Mouse (Mus musculus) erythroblast, embryonic 14.5 days (primary cell): ENCODE measurements around the gene Islr. TPM values are rescaled to one million over a fixed set of nuclear protein-coding genes. Genes with fewer than 3 reads are reported as not detected.
"Not testable (repeated sequence)": the region's sequence is repeated elsewhere in the genome, so short reads cannot be mapped to it uniquely, and the experiment has no call there.

ENCODE experiments used
- H3K27me3 ChIP-seq: 2 replicates; pipeline ENCODE4 v1.6.1; 2012; ENCODE audit warnings: inconsistent platforms; ENCODE audit not compliant: control insufficient read depth
- H3K36me3 ChIP-seq: 2 replicates; pipeline ENCODE4 v1.6.1; 2012; ENCODE audit warnings: mild to moderate bottlenecking, inconsistent platforms; ENCODE audit not compliant: control insufficient read depth
- H3K4me1 ChIP-seq: 2 replicates; pipeline ENCODE4 v1.6.1; 2012; ENCODE audit warnings: inconsistent platforms; ENCODE audit not compliant: control insufficient read depth
- H3K4me3 ChIP-seq: replicated peaks from 2 replicates; pipeline ENCODE3; 2012; ENCODE audit warnings: moderate library complexity, mild to moderate bottlenecking, inconsistent platforms
- H3K9me3 ChIP-seq: 2 replicates; pipeline ENCODE4 v1.6.1; 2012; ENCODE audit warnings: low read length, inconsistent platforms, mixed read lengths; ENCODE audit not compliant: control insufficient read depth
- GATA1 ChIP-seq: IDR thresholded peaks from 2 replicates; pipeline ENCODE4 v1.6.1; 2012; ENCODE audit warnings: low read length, inconsistent platforms, mixed read lengths
- TAL1 ChIP-seq: IDR thresholded peaks from 3 replicates; pipeline ENCODE4 v1.6.1; 2012; ENCODE audit warnings: low read length, inconsistent platforms, mixed read lengths
- polyA plus RNA-seq: library from polyadenylated mRNA; stranded (reverse); fragments of >175 nt; gene quantifications from 2 replicates; pipeline ENCODE4 v1.2.3, GENCODE M21; 2012

The Islr gene
- polyA plus RNA-seq = not detected in 2 replicates

DNA sequence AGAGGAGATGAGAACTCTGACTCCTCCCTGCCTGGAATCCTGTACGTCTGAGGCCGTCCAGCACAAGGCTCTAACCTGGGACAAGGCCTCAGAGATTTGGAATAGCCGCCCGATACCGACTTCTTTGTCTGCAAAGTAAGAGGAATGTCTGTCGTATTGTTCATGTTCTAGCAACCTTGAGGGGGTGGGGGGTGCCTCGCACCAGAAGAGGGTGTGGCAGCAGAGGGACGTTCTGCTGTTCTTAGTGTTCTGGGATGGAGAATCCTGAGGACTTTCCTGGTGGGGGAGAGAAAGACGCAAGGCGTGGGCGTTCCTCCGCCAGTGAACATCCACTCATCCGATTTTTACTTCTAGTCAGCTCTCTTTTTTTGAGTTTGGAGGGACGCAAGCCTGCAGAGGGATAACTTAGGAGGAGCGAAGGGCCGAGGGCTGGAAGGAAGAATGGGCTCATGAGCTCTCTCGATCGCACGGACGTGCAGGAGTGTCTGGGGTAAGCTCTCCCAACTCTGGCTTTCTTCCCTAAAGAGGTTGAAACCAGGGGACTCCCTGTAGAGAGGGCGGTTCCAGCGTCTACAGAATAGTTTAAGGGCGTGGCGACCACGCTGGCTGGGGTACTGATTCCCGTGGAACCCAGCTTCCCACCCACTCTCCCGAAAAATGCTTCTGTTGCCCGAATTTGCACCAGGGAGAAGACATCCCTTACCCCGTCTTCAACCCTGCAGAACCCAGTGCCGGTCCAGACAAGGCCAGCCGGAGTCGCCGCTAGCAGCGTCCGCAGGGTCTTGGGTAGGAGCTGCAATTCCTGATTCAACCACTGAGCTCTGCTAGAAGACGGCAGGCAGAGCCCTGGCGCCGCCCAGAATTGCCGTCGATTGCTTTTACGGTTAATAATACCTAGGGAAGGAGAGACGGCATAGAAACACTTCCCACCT lies at the start of gene Islr, which contains the start of gene Islr2:
Gene Islr, minus strand, starts transcription at position 791 of the 932 bp plus-strand sequence.
Gene Islr2, minus strand, starts transcription at position 804 of the 932 bp plus-strand sequence.
- TF ChIP-seq GATA1 = no peak
- no peak for TF ChIP-seq TAL1
- Histone ChIP-seq H3K4me3 (peak within 1 kb of the TSS; percentile 62), H3K36me3 (no peaks in the 10 kb centered on the region), H3K9me3 (no peaks in the 10 kb centered on the region; the same call in 1 of the 2 replicates), H3K4me1 (peaks cover 11% of the 10 kb centered on the region), H3K27me3 (peaks cover 97% of the 10 kb centered on the region)

DNA sequence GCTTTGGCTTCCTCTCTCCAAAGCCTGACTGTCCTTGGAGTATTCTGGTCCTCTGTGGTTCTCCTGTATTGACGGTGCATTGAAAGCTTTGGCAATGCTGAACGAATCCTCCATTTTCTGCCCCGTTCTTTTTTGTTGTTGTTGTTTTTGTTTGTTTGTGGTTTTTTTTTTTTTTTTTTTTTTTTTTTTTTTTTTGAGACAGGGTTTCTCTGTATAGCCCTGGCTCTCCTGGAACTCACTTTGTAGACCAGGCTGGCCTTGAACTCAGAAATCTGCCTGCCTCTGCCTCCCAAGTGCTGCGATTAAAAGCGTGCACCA lies 49.7 kb upstream of the Islr start:
- peaks cover 57% of the 10 kb centered on the region for H3K4me1 ChIP-seq
- not testable (repeated sequence) for H3K36me3 ChIP-seq, H3K9me3 ChIP-seq, H3K27me3 ChIP-seq
- peak overlapping the region; percentile 71 for H3K4me3 ChIP-seq

DNA sequence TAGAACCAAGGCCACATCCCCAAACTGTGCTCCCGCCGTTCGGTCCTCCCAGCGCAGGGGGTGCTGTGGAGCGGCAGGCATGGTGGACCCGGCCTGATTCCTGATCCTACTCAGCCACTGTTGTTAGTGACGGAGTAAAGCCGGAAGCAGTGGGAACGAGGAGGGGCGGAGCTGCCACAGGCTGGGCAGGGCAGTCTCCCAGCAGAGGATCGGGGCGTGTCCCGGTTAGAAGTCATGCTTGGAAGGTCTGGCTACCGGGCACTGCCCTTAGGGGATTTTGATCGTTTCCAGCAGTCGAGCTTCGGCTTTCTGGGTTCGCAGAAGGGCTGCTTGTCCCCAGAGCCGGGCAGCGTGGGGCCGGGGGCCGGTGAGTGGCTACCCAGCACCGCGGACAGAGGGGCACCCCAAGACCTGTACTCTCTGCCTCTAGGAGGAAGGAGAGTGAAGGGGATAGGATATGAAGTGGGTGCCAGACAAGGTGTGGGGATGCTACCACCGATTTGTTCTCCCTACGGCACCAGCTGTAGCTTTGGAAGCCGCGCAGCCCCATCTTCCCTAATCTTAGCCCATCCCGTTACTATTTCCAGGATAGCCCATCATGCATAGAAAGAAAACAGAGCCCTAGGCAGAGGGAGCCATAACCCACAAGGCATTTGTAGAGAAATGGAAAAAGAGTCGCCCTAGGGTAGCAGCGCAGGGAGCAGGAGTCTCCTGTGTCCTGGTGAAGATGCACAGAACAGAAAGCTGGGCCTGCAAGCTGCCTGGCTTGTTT lies 49.1 kb upstream of the Islr start, which contains the start of gene Stoml1:
Gene Stoml1, plus strand, starts transcription at position 132 of the 772 bp plus-strand sequence.
- Histone ChIP-seq H3K27me3 (no peaks in the 10 kb centered on the region), H3K4me3 (peak within 1 kb of the TSS; percentile 71), H3K36me3 (peaks cover 10% of the 10 kb centered on the region), H3K4me1 (peaks cover 62% of the 10 kb centered on the region), H3K9me3 (no peaks in the 10 kb centered on the region)
- no peak for TF ChIP-seq TAL1
- TF ChIP-seq GATA1 = no peak

DNA sequence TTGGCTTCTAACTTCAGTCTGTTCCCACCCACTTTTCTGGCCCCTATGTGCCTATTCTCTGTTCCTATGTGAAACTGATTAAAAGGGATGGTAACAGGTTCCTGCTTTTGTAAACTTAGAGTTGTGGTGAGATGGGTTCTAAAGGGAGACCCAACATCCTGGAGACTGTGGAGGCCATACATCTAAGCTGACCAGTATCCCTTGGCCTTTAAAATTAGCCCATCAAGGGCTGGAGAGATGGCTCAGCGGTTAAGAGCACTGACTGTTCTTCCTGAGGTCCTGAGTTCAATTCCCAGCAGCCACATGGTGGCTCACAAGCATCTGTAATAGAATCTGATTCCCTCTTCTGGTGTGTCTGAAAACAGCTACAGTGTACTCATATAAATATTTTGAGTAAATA lies 46.6 kb upstream of the Islr start:
- H3K36me3 ChIP-seq = peaks cover 26% of the 10 kb centered on the region

DNA sequence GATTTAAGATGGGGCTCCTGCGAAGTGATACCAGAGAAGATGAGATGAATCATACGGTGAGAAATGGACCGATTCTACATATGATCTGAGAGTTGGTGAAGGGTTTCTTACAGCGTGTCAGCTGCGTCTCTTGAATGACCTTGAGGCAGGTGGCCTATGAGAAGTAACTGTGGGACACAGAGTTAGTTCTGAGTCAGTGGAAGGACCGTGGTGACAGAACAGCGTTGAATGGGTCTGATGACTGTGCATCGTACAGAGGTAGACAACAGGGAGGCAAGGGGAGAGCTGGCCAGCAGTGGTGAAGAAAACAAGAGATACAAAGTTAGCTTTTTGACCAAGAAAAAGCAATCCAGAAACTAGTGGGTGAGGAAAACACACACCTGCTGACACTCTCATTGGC lies 46.2 kb upstream of the Islr start:
- Histone ChIP-seq H3K4me1 (peaks cover 80% of the 10 kb centered on the region), H3K36me3 (peaks cover 27% of the 10 kb centered on the region), H3K9me3 (no peaks in the 10 kb centered on the region), H3K27me3 (no peaks in the 10 kb centered on the region), H3K4me3 (peak overlapping the region; percentile 90)
- TF ChIP-seq GATA1 = no peak
- TF ChIP-seq TAL1 = no peak

More for the DNA sequence above, 46.6 kb upstream of the Islr start:
- H3K4me1 ChIP-seq = peaks cover 80% of the 10 kb centered on the region
- not testable (repeated sequence) for H3K4me3 ChIP-seq, H3K9me3 ChIP-seq, H3K27me3 ChIP-seq

DNA sequence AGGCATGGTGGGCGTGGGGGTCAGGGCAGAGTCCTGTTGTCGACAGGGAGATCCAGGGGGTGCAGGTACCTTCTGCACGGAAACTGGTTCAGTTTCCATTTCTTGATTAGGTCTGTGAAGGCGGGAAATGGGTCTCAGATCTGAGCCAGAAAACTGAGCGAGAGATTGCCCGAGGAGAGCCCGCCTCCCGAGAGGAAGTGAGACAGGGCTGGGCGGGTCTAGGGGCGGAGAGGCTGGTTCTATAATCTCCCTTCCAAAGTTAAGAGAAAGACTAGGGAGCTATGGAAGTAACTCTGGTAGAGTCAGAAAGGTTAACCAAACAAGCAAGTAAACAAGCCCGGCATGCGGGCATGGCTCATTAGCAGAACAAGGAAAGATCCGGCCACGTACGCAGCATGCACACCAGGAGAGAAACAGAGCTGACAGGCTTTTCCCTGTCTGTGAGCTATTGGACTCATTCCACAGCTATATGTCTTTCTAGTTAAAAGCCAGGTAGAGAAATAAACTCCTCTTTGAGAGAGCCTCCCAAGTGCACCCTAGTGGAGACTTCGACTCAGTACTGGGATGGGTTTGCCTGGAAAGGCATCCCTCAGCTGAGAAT lies 45.6 kb upstream of the Islr start, which contains the start of gene Pml:
Gene Pml, minus strand, starts transcription at position 195 of the 601 bp plus-strand sequence.
- Histone ChIP-seq H3K9me3 (no peaks in the 10 kb centered on the region), H3K36me3 (peaks cover 32% of the 10 kb centered on the region), H3K4me3 (peak within 1 kb of the TSS; percentile 90), H3K4me1 (peaks cover 82% of the 10 kb centered on the region), H3K27me3 (no peaks in the 10 kb centered on the region)
- TF ChIP-seq TAL1 (no peak), GATA1 (no peak)

DNA sequence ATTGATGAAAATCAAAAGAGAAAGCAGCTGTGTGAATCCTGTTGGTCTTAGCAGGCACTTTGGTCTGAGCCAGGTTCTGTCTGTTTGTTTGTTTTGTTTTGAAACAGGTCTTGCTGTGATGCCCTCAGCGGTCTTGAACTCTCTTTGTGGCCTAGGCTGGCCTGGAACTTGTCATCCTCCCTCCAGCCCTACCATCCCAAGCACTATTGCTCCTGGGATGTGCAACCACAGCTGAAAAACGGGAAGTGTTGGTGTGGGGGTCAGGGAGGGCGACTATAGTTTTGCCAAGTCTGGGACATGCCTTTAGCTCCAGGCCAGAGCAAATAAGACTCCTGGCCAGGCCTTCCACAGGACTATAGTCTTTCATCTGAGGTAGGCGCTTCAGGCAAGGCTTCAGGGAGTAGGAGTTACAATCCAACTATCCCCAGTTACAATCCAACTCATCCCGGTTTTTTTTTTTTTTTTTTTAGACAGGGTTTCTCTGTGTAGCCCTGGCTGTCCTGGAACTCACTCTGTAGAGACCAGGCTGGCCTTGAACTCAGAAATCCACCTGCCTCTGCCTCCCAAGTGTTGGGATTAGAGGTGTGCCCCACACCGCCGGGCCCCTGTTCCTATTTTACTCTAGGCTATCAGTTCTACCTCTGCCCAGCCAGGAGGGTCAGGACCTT lies 44.8 kb upstream of the Islr start:
- H3K9me3 ChIP-seq = no peaks in the 10 kb centered on the region
- H3K4me3 ChIP-seq = peak overlapping the region; percentile 90
- H3K27me3 ChIP-seq = no peaks in the 10 kb centered on the region
- peaks cover 83% of the 10 kb centered on the region for H3K4me1 ChIP-seq
- H3K36me3 ChIP-seq = peaks cover 40% of the 10 kb centered on the region
- TF ChIP-seq TAL1 (no peak), GATA1 (no peak)

DNA sequence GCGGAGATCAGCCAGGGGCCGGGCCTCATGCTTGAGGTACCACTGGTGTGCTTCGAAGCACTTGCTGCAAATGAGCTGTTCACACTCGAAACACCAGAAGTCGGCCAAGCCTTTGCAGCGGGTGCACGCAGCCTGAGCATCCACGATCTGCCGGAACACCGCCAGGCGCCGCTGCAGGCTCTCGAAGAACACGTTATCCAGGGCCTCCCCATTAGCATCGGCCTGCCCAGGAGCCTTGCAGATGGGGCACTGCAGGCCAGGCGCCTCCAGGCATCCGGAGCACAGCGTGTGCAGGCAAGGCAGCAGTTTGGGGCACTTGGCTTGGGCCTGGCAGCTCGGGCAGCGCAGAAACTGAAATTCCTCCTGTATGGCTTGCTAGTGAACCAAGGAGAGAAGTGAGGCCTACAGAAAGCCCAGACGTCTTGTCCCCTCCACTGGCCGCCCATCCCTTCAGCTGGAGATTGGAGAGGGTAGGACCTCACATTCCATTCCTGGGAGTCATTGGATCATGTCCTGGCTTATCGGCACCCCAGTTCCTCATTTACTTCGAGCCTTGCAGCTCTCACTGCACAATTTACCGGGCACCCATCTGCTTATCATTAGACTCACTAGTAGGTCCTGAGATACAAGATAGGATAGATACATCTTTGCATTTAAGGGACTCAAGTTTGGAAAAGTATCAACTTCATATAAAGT lies 43.1 kb upstream of the Islr start:
- peaks cover 84% of the 10 kb centered on the region for H3K4me1 ChIP-seq
- TF ChIP-seq TAL1 = no peak; the same call in 2 of the 3 replicates
- TF ChIP-seq GATA1 = peak; percentile 59

More for the DNA sequence above, 43.1 kb upstream of the Islr start:
- Histone ChIP-seq H3K9me3 (no peaks in the 10 kb centered on the region), H3K36me3 (peaks cover 57% of the 10 kb centered on the region), H3K27me3 (no peaks in the 10 kb centered on the region), H3K4me3 (peak overlapping the region; percentile 90)
